Mouse (Mus musculus) heart, embryonic 14.5 days (tissue): ENCODE data around the gene Copz2. TPM values are rescaled to one million over a fixed set of nuclear protein-coding genes. Genes with fewer than 3 reads are reported as not detected.
"Not testable (repeated sequence)": the region's sequence is repeated elsewhere in the genome, so short reads cannot be mapped to it uniquely, and the experiment has no call there.

Source experiments
- ATAC-seq: fragments of 200-750 bp; cut with Nextera tagmentation; 2 replicates; pipeline ENCODE4 v1.8.0; 2017; ENCODE audit warnings: low read depth, moderate TSS enrichment; ENCODE audit not compliant: insufficient number of reproducible peaks, insufficient read depth, low FRiP score
- H3K27ac ChIP-seq, 2 experiments: fragments of 200-500 bp in 1 of 2; fragments of 300-500 bp in 1 of 2; sonication (generic) in 1 of 2; replicated peaks in 1 of 2; 2 replicates each; pipeline ENCODE4 v1.5.1; 2012 to 2014; ENCODE audit warnings: low read depth in 2 of 2, low read length in 2 of 2, control low read depth in 1 of 2, mild to moderate bottlenecking in 1 of 2, mixed read lengths in 1 of 2; ENCODE audit not compliant: control insufficient read depth in 1 of 2, insufficient read depth in 1 of 2
- H3K27me3 ChIP-seq: fragments of 300-500 bp; sonication (generic); 2 replicates; pipeline ENCODE4 v1.6.1; 2014; ENCODE audit warnings: mild to moderate bottlenecking, low read length, control low read depth; ENCODE audit not compliant: control insufficient read depth, insufficient read depth
- H3K36me3 ChIP-seq: fragments of 300-500 bp; sonication (generic); 2 replicates; pipeline ENCODE4 v1.6.1; 2014; ENCODE audit warnings: mild to moderate bottlenecking, control low read depth, low read length, mixed read lengths; ENCODE audit not compliant: control insufficient read depth, insufficient read depth
- H3K4me1 ChIP-seq, 2 experiments: fragments of 200-500 bp in 1 of 2; fragments of 300-500 bp in 1 of 2; sonication (generic) in 1 of 2; 2 replicates each; pipeline ENCODE4 v1.6.1; 2012 to 2014; ENCODE audit warnings: low read length in 2 of 2, control low read depth in 1 of 2, mixed read lengths in 1 of 2; ENCODE audit not compliant: control insufficient read depth in 2 of 2, insufficient read depth in 2 of 2
- H3K4me2 ChIP-seq: fragments of 300-500 bp; sonication (generic); 2 replicates; pipeline ENCODE4 v1.6.1; 2014; ENCODE audit warnings: mild to moderate bottlenecking, low read length
- H3K4me3 ChIP-seq, 2 experiments: fragments of 200-500 bp in 1 of 2; fragments of 300-500 bp in 1 of 2; sonication (generic) in 1 of 2; 2 replicates each; pipeline ENCODE4 v1.5.1; 2012 to 2014; ENCODE audit warnings: low read length in 2 of 2, mild to moderate bottlenecking in 2 of 2, control low read depth in 1 of 2, low read depth in 1 of 2, moderate library complexity in 1 of 2; ENCODE audit not compliant: control insufficient read depth in 1 of 2, insufficient read depth in 1 of 2
- H3K9ac ChIP-seq: fragments of 300-500 bp; sonication (generic); 2 replicates; pipeline ENCODE4 v1.6.1; 2014; ENCODE audit warnings: mild to moderate bottlenecking, low read length
- H3K9me3 ChIP-seq: fragments of 300-500 bp; sonication (generic); 2 replicates; pipeline ENCODE4 v1.6.1; 2016; ENCODE audit warnings: low read length, control low read depth; ENCODE audit not compliant: control insufficient read depth
- WGBS: fragments of 180-500 bp; shearing (Covaris S2); extraction: QIAGEN DNeasy Blood & Tissue Kit; methylation state at CpG from one replicate; pipeline ENCODE4 v1.1.7; 2014; 5-methylcytosine and 5-hydroxymethylcytosine counted together
- polyA plus RNA-seq: library from polyadenylated mRNA; unstranded; fragments of >200 nt; fragmentation: Nextera tagmentation; extraction: Ambion mirVana; gene quantifications from 2 replicates; pipeline ENCODE4 v1.2.1, GENCODE M21; 2014

Gene Copz2
- polyA plus RNA-seq, 1 experiment from 2014 or later: 141 TPM

DNA sequence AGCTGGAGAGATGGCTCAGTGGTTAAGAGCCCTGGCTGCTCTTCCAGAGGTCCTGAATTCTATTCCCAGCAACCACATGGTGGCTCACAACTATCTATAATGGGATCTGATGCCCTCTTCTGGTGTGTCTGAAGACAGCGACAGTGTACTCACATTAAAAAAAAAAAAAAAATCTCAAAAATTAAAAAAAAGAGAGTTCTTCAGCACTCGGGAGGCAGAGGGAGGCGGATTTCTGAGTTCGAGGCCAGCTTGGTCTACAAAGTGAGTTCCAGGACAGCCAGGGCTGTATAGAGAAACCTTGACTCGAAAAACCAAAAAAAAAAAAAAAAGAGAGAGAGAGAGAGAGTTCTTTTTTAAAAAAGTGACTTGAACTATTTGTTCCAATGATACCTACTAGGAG is 525 bp upstream of the Copz2 start:
- peak overlapping the region in 1 of 2 experiments; percentile 58; a peak in 1 of 4 replicates for H3K27ac ChIP-seq
- H3K9ac ChIP-seq: peak overlapping the region; percentile 75
- not testable (repeated sequence) for H3K9me3 ChIP-seq, H3K27me3 ChIP-seq, H3K4me1 ChIP-seq, ATAC-seq
- H3K4me3 ChIP-seq: peak overlapping the region; percentile 72 to 78
- H3K4me2 ChIP-seq: peak overlapping the region; percentile 92
- 61% methylated on average over 5 of the region's 5 CpGs for WGBS
- H3K36me3 ChIP-seq: peaks cover 13% of the 10 kb centered on the region

DNA sequence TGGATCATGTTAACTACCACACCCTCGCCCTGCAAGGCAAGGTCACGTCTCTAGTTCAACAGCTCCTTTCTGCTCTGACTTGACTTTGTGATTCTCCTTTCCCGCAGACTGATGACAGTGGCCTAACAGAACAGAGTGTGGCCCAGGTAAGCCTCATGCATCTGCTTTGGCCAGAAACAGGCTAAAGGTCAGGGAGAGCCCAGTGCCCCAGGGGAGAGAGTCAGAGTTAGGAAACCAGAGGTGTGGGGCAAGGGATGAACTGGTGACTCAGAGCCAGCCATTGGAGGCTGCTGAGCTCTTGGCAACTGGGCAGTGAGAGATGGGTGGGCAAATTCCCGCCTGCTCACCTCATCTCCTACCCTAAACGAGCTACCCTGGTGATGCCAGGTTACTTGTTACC is 7.8 kb downstream of the Copz2 start:
- peaks cover 5 to 17% of the 10 kb centered on the region in 2 experiments; a peak in 3 of 4 replicates for H3K4me1 ChIP-seq
- no peaks in the 10 kb centered on the region for H3K9me3 ChIP-seq
- H3K27ac ChIP-seq: no peak overlapping the region
- no peak for ATAC-seq
- peaks cover 41% of the 10 kb centered on the region for H3K36me3 ChIP-seq
- H3K27me3 ChIP-seq: no peaks in the 10 kb centered on the region
- H3K9ac ChIP-seq: no peak overlapping the region
- no peak overlapping the region for H3K4me2 ChIP-seq
- WGBS: 66% methylated on average over 5 of the region's 5 CpGs
- no peak overlapping the region for H3K4me3 ChIP-seq

DNA sequence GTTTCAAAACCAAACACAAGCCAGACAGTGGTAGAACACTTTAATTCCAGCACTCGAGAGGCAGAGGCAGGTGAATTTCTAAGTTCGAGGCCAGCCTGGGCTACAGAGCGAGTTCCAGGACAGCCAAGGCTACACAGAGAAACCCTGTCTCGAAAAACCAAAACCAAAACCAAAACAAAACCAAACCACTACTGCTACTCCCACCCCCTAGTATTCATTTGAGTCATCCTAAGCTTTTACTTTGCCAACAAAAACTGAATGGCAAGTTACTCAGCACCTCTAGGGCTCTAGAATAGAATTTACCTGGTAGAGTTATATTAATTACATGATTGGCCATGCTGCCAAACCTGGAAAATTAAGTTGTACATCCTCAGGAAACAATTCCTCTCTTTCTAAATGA is 10.0 kb downstream of the Copz2 start:
- WGBS: 78% methylated on average over 4 of the region's 4 CpGs
- H3K27ac ChIP-seq: no peak overlapping the region
- no peak overlapping the region for H3K4me3 ChIP-seq
- ATAC-seq: no peak
- H3K9ac ChIP-seq: no peak overlapping the region
- peaks cover 27% of the 10 kb centered on the region for H3K36me3 ChIP-seq
- peaks cover 12 to 23% of the 10 kb centered on the region in 2 experiments for H3K4me1 ChIP-seq
- no peaks in the 10 kb centered on the region for H3K9me3 ChIP-seq
- no peaks in the 10 kb centered on the region; the same call in 1 of the 2 replicates for H3K27me3 ChIP-seq
- H3K4me2 ChIP-seq: no peak overlapping the region

DNA sequence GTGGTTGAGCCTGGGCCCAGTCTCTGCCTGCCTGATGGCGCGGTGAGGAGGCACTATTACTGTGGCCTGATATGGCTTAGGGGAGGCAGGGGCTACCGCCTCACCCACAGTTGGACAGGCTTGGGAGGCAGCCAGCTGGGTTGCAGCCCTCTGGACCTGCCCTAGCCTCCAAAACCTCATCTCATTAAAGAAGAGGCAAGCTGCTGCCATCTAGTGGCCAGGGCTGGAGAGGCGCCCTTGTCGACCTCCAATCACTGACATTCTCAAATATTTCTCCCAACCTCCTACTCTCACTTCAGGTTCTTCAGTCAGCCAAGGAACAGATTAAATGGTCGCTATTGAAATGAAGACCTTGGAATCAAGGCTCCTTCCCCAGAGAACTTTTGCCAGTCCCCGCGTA is 10.9 kb downstream of the Copz2 start:
- peaks cover 17% of the 10 kb centered on the region for H3K36me3 ChIP-seq
- no peak overlapping the region for H3K4me3 ChIP-seq
- WGBS: 9% methylated on average over 8 of the region's 8 CpGs
- peak overlapping the region; percentile 80; the same call in 1 of the 2 replicates for H3K4me2 ChIP-seq
- H3K9me3 ChIP-seq: no peaks in the 10 kb centered on the region
- ATAC-seq: peak; percentile 49; the same call in 1 of the 2 replicates
- H3K9ac ChIP-seq: no peak overlapping the region
- peaks cover 12 to 23% of the 10 kb centered on the region in 2 experiments for H3K4me1 ChIP-seq
- no peaks in the 10 kb centered on the region; the same call in 1 of the 2 replicates for H3K27me3 ChIP-seq
- peak overlapping the region; percentile 67 to 70 for H3K27ac ChIP-seq

DNA sequence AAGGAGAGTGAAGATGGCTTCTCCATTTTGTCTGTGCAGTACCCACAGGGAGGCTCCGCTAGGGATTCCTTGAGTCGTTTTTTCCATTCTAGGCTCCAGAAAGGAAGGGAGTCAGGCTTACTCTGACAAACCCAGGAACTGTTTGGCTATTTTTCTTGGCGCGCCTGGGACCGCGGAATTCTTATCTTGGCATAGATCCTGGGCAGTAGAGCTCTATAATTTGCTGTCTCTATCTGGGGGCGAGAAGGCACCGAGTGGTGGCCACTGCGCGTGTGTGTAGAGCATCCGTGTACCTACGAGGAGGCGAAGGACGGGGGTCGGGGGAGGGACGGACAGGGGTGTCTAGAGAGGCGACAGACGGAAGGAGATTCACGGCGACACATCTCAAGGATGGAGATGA is 11.8 kb downstream of the Copz2 start:
- WGBS: 1% methylated on average over 20 of the region's 20 CpGs
- Histone ChIP-seq H3K27ac (peak overlapping the region; percentile 67 to 70), H3K9me3 (no peaks in the 10 kb centered on the region), H3K9ac (peak overlapping the region; percentile 61), H3K36me3 (peaks cover 13% of the 10 kb centered on the region), H3K4me2 (peak overlapping the region; percentile 80), H3K27me3 (no peaks in the 10 kb centered on the region; the same call in 1 of the 2 replicates), H3K4me3 (peak overlapping the region; percentile 45 to 52), H3K4me1 (peaks cover 12 to 23% of the 10 kb centered on the region in 2 experiments)
- peak; percentile 31; the same call in 1 of the 2 replicates for ATAC-seq

DNA sequence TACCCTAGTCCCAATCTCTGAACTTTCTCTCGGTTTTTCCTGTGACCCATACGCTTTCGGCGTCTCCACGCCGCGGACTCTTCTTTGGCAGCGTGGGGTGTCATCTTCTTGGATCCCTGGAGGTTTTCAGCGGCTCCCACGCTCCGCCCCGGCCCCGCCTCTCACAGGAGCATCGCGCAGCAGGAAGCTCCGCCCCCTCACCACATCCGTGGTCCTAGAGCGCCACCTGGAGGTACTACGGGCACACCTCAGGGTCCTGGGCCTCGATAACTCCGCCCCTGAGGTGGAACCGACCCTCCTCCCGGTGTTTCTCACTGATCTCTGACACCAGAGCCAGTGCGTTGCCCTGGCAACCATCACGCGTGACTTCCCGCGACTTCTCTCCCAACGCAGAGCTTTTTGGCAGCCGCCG is 12.2 kb downstream of the Copz2 start:
- under 1% methylated on average over 31 of the region's 31 CpGs for WGBS
- Histone ChIP-seq H3K9ac (peak overlapping the region; percentile 61), H3K27ac (peak overlapping the region; percentile 36 to 70; a peak in 3 of 4 replicates)

DNA sequence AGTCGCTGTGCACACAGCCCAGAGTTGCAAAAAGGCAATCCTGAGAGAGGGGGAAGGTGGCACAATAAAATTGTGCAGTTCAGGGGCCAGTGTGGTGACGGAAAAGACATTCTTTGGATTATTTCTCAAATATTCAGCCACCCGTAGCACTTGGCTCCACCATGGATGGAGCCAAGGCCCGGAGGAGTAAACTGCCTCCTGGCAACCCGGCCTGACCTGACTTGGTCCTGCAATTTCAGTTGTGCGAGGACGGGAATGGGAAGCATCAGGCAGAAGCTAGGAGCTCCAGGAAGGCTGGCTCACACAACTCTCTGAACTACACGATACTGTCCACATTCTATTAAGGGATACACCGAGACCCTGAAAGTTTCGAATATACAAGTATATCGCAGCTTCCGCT is 12.9 kb downstream of the Copz2 start:
- Histone ChIP-seq H3K9ac (no peak overlapping the region), H3K4me2 (peak overlapping the region; percentile 80), H3K27ac (no peak overlapping the region), H3K27me3 (no peaks in the 10 kb centered on the region; the same call in 1 of the 2 replicates), H3K4me1 (peaks cover 12 to 23% of the 10 kb centered on the region in 2 experiments), H3K4me3 (no peak overlapping the region), H3K9me3 (no peaks in the 10 kb centered on the region), H3K36me3 (peaks cover 3% of the 10 kb centered on the region; the same call in 1 of the 2 replicates)
- WGBS: 73% methylated on average over 12 of the region's 12 CpGs
- no peak for ATAC-seq

More for the DNA sequence above, 12.2 kb downstream of the Copz2 start:
- no peaks in the 10 kb centered on the region; the same call in 1 of the 2 replicates for H3K27me3 ChIP-seq
- H3K36me3 ChIP-seq: peaks cover 9% of the 10 kb centered on the region
- H3K4me2 ChIP-seq: peak overlapping the region; percentile 80
- H3K4me1 ChIP-seq: peaks cover 12 to 23% of the 10 kb centered on the region in 2 experiments
- peak; percentile 77 for ATAC-seq
- H3K9me3 ChIP-seq: no peaks in the 10 kb centered on the region
- peak overlapping the region; percentile 45 to 52 for H3K4me3 ChIP-seq
